Mouse (Mus musculus) inflammation-experienced regulatory T-cells, adult 6 months (primary cell): ENCODE measurements around the gene Pik3r5. TPM values are rescaled to one million over a fixed set of nuclear protein-coding genes. Genes with fewer than 3 reads are reported as not detected.

Experiments used
- ATAC-seq: one replicate; pipeline ENCODE4 v1.8.0; 2017
- polyA plus RNA-seq, 3 experiments: library from polyadenylated mRNA; unstranded; fragments of 100-300 nt; shearing (Covaris generic); gene quantifications; one replicate each; pipeline ENCODE4 v1.2.1; 2017

Gene Pik3r5
- polyA plus RNA-seq: 10 to 100 TPM; 18.4 to 24.9 (median 20.6) TPM

DNA sequence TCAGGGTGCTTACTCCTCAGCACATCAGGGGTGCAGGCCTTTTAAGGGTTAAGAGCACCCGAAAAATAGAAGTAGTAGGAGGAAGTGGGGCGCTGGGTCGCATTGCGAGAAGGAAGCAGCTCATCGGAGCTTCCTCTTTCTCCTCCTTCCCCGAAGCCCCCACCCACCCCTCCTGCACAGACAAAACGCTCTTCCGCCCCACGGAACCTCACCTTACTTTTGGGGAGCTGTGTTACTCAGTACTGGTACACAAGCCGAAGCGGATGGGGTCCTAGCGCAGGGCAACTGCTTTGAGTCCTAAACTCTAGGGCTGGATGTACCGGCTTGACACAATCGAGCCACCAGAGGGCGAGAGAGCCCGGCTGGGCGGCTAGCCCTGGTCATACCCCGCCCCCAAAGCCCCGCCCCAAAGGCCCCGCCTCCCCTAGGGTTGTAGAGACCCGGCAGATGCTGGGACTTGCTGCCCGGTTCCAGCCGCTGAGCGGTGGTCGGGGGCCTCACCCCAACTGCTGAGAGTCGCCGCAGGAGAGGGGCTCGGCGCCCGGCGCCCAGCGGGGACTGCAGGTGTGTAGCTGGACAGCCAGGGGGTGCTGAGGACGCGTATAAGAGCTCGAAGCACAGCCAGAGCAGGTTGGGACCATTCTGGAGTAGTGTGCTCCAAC is at the start of gene Pik3r5:
Gene Pik3r5 (plus strand): TSS at position 423 of the 662 bp plus-strand sequence.
- peak; percentile 72 for ATAC-seq

GRCm38 (mm10) chr11:68383519-68383918 is 48.4 kb upstream of the Pik3r5 start:
- no peak for ATAC-seq

- no peak for ATAC-seq
Observed at GRCm38 (mm10) chr11:68384131-68384530, 47.8 kb upstream of the Pik3r5 start.

- ATAC-seq: no peak
Observed at GRCm38 (mm10) chr11:68384592-68385020, 47.3 kb upstream of the Pik3r5 start.

DNA sequence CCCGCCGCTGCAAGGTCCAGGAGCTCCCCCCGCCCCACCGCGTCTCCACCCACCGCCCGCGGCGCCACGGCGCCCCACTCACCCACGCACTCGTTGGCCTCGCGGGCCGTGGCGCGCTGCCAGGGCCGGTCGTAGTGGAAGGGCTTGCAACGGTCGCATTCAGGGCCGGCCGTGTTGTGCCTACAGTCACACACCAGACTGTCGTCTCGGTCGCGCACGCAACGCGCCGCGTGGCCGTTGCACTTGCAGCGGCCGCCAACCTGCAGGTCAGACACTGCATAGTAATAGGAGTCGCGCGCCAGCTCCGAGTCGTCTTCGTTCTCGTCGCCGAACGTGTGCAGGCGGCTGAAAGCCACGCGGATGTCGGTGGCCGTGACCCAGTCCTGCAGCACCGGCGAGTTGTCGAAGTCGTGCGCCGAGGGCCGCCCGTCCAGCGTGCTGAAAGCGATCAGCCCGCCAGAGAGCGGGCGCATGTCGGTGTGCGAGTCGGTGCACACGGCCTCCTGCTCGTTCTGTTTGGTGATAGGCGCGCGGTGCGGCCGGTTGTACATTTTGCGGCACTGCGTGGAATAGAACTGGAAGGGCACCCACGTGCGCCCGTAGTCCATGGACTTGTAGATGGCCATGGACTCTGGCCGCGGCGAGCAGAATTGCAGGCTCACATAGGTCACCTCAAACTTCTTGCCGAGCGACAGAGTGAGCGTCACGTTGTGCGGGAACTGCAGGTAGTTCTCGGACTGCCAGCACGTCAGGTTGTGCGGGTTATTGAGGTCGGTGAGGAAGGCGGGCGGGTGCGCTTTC is 46.7 kb upstream of the Pik3r5 start:
- ATAC-seq: no peak

GRCm38 (mm10) chr11:68385921-68386588 is 45.9 kb upstream of the Pik3r5 start:
- no peak for ATAC-seq

GRCm38 (mm10) chr11:68386589-68387440 is 45.1 kb upstream of the Pik3r5 start:
- no peak for ATAC-seq

DNA sequence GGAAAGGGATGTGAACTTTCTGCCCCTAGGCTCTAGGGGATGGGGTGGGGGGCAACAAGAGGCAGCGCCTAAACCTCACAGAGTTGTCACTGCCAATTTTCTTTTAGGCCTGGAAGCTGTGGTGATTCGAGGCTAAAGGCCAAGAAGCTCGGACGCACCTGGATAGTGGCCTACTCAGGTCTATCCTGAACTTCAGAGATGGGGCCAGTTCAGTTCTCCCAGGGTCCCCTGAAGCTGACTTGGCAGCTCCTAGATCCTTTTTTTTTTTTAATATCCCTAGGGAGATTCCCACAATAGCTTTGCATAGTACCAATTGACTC is 44.5 kb upstream of the Pik3r5 start:
- no peak for ATAC-seq

GRCm38 (mm10) chr11:68387971-68388654 is 43.8 kb upstream of the Pik3r5 start:
- no peak for ATAC-seq

GRCm38 (mm10) chr11:68388655-68389015 is 43.3 kb upstream of the Pik3r5 start:
- no peak for ATAC-seq

DNA sequence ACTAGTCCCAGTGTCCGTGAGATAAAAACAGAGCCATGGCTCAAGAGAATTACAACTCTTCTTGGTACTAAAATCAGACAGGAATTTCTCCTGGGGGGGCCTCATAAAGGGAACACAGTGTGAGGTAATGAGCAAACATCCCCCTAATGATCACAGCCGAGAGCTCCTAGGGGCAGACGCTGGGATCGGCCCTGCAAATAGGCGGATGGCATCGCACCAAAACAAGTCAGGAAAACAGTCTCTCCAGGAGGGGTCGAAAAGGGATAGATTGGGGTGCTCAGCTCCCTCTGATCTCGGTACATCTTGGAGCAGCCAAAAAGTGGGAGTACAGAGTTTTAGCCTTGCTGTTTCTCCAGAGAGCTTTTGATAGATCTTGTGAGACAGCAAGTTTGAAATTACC is 42.3 kb upstream of the Pik3r5 start:
- ATAC-seq: no peak

DNA sequence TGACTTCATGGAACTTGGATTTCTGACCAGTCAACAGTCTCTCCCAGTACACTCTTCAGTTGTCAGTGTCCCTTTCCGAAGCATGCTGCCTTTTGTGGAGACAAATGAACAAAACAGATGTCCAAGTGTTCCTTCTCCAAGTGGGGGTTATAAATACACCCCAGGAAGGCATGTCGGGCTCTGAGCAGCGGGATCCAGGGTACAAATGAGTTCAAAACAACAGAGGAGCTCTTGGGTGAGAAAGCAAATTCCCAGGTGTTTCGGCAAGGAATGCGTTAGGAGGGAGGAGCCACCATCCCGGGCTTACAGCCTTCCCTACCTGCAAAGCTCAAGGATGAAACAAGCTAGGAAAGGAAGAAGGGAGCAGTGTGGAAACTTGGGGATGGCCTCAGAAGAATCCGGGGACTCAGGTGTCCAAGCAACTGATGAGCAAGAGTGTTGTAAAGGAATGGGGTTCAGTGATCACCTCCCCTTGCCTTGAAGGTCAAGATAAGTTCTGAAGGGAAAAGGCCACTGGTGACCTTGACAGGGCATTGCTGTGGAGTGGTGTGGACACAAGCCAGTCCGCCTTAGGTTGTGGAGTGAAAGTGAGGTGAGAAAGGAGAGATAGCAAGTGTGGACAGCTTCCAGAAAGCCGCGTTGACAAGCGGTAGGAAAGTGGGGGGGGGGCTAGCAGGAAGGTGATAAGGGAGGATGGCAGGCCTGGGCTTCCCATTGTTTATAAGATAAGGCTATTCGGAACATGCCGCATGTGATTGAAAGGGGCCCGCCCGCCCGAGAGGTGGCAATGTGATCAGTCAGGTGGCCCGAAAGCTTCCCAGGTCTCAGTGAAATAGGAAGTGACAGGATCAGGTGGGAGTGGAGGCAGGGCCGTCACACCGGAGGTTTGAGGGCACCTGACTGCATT is 41.3 kb upstream of the Pik3r5 start:
- ATAC-seq: no peak

DNA sequence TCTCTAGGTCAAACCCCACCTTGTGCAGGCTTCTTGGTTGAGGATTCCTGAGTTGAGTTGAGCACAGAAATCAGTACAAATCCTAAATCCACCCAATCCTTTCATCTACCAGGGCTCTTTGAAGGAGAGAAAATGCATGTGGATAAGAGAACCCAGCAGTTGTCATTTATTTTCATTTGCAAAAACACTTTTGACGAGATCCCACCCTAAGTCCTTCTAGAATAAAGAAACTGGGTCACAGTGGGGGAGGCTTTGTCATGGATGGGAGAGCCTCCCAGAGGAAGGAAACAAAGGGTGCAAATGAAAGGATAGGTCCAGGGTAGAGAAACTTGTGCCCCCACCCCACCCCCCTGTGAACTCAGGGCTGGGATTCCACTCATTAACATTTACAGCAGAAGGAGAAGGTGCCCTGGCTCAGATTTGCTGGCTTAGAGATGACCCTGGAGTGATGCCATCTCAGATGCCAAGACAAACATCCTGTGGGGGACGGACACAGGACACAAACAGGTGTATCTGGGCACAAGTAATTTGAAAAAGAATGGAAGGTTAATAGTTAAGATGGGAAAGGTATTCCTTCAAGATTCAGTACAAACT is 37.9 kb upstream of the Pik3r5 start:
- ATAC-seq: no peak

GRCm38 (mm10) chr11:68394749-68395148 is 37.2 kb upstream of the Pik3r5 start:
- ATAC-seq: no peak

DNA sequence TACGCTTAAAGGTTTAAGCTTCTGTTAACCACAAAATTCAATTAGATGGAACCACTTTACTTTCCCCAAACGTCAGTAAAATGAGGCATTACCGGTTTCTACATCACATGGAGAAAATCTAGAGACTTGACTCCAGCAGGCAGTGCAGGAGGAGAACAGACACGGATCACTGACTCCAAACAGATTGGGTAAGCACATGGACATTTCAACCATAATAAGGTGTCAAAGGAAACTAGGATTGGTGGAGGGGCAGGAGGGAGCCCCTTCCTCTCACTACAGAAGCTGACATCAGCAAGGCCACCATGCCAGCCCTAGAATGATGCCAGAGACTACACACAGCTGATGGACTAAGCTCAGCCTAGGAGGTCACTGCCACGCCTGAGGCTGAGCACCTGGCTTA is 36.4 kb upstream of the Pik3r5 start:
- no peak for ATAC-seq

- ATAC-seq: no peak
Observed at GRCm38 (mm10) chr11:68398891-68399547, 32.9 kb upstream of the Pik3r5 start.

- ATAC-seq: no peak
Observed at GRCm38 (mm10) chr11:68399548-68400020, 32.3 kb upstream of the Pik3r5 start.

DNA sequence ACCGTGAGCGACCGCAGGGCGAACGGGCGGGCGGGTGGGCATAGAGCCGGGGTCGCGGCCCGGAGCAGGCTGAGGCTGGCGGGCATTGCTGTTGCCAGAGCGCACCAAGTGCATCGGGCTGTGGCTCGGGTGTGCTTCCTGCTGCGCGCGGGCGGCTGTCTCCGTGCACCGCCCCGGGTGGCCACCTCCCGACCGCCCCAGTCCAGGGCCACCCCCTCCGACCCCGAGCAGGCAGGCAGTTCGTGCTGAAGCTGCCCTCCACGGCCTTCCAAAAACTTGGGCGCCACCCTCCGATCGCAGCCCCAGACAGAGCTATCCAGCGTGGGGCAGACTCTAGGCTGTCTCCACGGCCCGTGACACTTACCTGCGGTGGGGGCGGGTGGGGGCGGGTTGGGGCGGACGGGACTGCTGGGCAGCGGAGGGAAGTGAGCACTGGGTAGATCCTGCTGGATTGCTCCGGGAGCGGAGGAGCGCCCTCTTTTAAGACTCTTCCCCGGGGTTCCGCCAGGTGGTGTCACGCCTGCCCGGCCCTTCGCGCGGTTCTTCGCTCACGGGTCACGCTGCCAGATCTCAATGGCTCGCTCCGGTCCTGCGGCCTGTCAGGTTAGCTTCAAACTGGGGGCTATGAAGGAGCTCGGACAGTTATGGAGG is 31.8 kb upstream of the Pik3r5 start:
- no peak for ATAC-seq

- no peak for ATAC-seq
Observed at GRCm38 (mm10) chr11:68400727-68401219, 31.1 kb upstream of the Pik3r5 start, which contains the start of gene Ntn1. TSS of gene Ntn1 (minus strand) at chr11:68400823.
